Mouse (Mus musculus): Measurements from ENCODE around the gene Txn1. TPM values are rescaled to one million over a fixed set of nuclear protein-coding genes. Genes with fewer than 3 reads are reported as not detected.
A peak's percentile ranks its signal among the peaks of the same experiment; 100 is the strongest.

The Txn1 gene
- polyA plus RNA-seq, 1 experiment from 2014 or later: 284 TPM

DNA sequence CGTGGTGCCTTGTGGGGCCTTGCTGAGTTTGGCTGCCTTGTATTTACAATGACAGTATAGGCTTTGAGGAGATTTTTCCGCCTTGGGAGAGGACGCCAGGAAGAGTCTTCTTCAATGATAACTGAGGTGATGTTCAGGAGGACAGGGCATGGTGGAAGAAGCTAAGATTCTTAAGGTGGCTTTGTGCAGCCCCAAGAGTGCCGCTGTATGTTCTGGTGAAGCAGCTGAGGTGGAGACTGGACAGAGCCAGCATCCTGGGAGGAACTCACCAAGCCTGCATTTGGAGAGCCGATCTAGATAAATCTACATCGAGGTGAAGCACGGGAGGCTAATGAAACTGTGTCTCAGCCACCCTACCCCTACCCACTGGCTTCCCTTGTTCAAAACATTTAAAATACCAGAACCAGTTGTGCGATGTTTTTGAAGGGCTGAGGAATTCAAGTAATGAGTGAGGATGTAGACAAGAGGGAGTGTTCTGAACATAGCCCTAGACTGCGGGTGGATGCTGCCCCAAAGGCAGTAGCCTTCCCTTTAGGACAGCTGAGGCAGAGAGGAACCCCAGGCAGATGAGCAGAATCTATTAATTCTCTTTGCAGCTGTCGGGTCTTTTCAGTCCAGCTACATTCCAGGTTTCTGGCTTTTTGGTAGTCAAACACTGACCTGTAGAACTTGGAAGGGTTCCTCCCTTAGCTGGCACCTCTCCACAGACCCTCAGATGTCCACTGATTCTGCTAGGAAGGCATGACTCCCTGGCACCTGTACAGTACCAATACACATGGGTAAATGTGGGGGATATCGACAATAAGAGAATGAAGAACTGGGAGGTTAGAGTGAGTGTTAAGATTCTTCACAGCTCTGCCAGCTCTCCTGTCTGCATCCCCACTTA, 1.2 kb upstream of the Txn1 start:
- Histone ChIP-seq H3K4me2 (peak overlapping the region; percentile 75), H3K4me1 (replicated peaks) (peaks cover 29% of the 10 kb centered on the region), H3K9ac (peak overlapping the region; percentile 58; the same call in 1 of the 2 replicates), H3K27me3 (no peaks in the 10 kb centered on the region), H3K9me3 (replicated peaks) (no peaks in the 10 kb centered on the region), H3K27ac (peak overlapping the region; percentile 98), H3K36me3 (no peaks in the 10 kb centered on the region), H3K4me3 (peak overlapping the region; percentile 80)
- no peak for ATAC-seq (replicated peaks; ENCODE audit: insufficient number of reproducible peaks, insufficient read depth, low FRiP score, low read depth)
- WGBS: 40% methylated on average over 11 of the region's 11 CpGs

DNA sequence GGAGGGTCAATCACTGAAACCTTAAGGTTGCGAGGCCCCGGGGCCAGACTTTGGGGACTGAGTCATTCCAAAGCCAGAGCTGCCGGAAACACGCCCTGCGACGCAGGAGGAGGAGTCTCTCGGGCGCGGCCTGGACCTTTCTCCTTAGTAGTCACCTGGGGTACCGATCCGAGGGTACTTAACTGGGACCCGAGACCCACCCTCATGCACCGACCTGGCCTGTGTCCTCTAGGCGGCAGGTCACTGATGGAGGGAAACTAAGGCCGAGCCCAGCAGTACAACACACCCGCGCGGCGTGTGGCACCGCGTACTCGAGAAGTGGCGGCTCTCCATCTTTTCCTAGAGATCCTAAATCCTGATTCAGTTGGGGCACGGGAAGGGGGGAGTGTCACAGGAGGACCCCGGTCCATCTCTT, 660 bp downstream of the Txn1 start:
- WGBS: under 1% methylated on average over 25 of the region's 25 CpGs
- Histone ChIP-seq H3K36me3 (peaks cover 14% of the 10 kb centered on the region), H3K9ac (peak overlapping the region; percentile 85), H3K9me3 (replicated peaks) (no peaks in the 10 kb centered on the region), H3K4me1 (replicated peaks) (peaks cover 29% of the 10 kb centered on the region), H3K27ac (peak overlapping the region; percentile 98), H3K4me2 (peak overlapping the region; percentile 75), H3K27me3 (no peaks in the 10 kb centered on the region), H3K4me3 (peak overlapping the region; percentile 80)
- peak; percentile 8; the same call in 1 of the 2 replicates for ATAC-seq (replicated peaks; ENCODE audit: insufficient number of reproducible peaks, insufficient read depth, low FRiP score, low read depth)

DNA sequence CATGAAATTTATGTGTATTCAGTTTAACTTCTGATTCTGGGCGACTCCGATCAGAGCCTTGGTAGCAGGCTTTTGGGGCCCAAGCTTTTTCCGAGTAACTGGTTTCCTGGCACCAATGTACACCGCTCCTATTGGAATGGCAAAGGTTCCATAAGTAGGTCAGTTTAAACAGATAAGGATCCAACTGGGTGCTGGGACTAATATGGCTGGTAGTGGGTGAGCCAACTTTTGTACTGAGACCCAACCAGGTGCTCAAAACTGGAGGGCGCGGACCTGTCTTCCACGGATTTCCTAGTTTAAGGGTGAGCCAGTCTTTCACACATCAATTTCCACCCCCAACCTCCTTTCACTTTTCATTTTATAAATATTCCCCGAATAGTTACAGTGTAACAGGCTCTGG, 1.2 kb downstream of the Txn1 start:
- peaks cover 20% of the 10 kb centered on the region for H3K36me3 ChIP-seq
- peak overlapping the region; percentile 75 for H3K4me2 ChIP-seq
- WGBS: 73% methylated on average over 8 of the region's 8 CpGs
- no peaks in the 10 kb centered on the region for H3K27me3 ChIP-seq
- no peak for ATAC-seq (replicated peaks; ENCODE audit: insufficient number of reproducible peaks, insufficient read depth, low FRiP score, low read depth)
- no peaks in the 10 kb centered on the region for H3K9me3 ChIP-seq (replicated peaks)
- H3K4me3 ChIP-seq: peak overlapping the region; percentile 80
- H3K4me1 ChIP-seq (replicated peaks): peaks cover 29% of the 10 kb centered on the region
- peak overlapping the region; percentile 85 for H3K9ac ChIP-seq
- H3K27ac ChIP-seq: peak overlapping the region; percentile 98; the same call in 1 of the 2 replicates

DNA sequence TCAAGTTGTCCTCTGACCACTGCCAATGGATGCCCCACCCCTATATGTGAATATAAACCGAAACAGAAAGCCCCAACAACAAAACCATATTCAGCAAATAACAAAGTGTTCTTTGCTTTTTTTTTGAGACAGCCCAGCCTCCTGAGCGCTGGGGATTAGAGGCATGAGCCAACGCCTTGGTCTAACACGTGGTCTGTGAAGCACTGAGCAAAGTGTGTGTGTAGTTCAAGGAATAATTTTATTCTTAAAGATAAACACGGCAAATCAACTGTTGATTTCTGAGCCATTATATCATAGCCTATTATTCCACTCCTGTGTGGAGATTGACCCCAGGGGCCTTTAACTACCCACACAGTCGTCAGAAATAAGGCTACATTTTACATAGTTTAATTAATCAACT, 1.6 kb downstream of the Txn1 start:
- no peak overlapping the region for H3K9ac ChIP-seq
- no peak for ATAC-seq (replicated peaks; ENCODE audit: insufficient number of reproducible peaks, insufficient read depth, low FRiP score, low read depth)
- H3K27ac ChIP-seq: 0 out of 2 replicates have a peak overlapping the region, but pooled peaks have one; percentile 98
- peak overlapping the region; percentile 80 for H3K4me3 ChIP-seq
- H3K9me3 ChIP-seq (replicated peaks): no peaks in the 10 kb centered on the region
- no peaks in the 10 kb centered on the region for H3K27me3 ChIP-seq
- peaks cover 29% of the 10 kb centered on the region for H3K4me1 ChIP-seq (replicated peaks)
- peaks cover 23% of the 10 kb centered on the region for H3K36me3 ChIP-seq
- WGBS: 77% methylated on average over 6 of the region's 6 CpGs
- peak overlapping the region; percentile 75 for H3K4me2 ChIP-seq

DNA sequence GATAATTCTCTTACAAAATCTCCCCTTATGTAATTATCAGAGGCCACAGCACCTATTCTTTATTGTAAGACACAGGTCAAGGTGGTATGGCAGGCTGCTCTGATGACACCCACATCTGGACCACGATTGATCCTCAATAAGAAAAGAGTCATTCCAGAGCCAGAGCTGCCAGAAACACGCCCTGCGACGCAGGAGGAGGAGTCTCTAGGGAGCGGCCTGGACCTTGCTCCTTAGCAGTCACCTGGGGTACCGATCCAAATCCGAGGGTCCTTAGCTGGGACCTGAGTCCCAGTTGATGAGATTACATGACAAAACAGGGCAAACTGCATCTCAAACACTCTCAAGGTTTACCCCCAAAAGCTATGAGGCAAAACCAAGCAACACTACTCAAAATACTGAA, 2.4 kb downstream of the Txn1 start:
- H3K27me3 ChIP-seq: no peaks in the 10 kb centered on the region
- peaks cover 29% of the 10 kb centered on the region for H3K4me1 ChIP-seq (replicated peaks)
- no peaks in the 10 kb centered on the region for H3K9me3 ChIP-seq (replicated peaks)
- H3K36me3 ChIP-seq: peaks cover 26% of the 10 kb centered on the region
- no peak overlapping the region for H3K4me3 ChIP-seq
- no peak for ATAC-seq (replicated peaks; ENCODE audit: insufficient number of reproducible peaks, insufficient read depth, low FRiP score, low read depth)
- no peak overlapping the region for H3K9ac ChIP-seq
- H3K27ac ChIP-seq: no peak overlapping the region
- 87% methylated on average over 7 of the region's 7 CpGs for WGBS
- H3K4me2 ChIP-seq: no peak overlapping the region

DNA sequence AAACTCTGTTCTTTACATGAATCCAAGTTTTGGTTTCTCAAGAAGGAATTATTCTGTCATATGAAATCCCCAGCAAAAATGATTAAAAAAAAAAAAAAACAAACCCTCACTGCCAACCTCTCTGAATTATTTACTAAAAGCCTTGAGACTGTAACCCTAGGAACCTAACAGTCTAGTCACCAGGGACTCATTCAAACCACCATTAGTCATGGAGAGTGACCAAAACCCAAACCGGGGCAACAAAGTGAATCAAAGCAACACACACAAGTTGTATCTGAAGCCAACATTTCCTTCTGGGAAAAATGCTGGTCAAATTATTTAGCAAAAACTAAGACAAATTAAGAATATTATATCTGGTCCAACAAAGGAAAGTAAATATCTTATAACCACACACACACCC, 3.3 kb downstream of the Txn1 start:
- H3K4me1 ChIP-seq (replicated peaks): peaks cover 27% of the 10 kb centered on the region
- no peak overlapping the region for H3K9ac ChIP-seq
- no peak overlapping the region for H3K4me2 ChIP-seq
- H3K36me3 ChIP-seq: peaks cover 35% of the 10 kb centered on the region
- H3K9me3 ChIP-seq (replicated peaks): no peaks in the 10 kb centered on the region
- WGBS: 95% methylated on average over 1 of the region's 1 CpGs
- ATAC-seq (replicated peaks; ENCODE audit: insufficient number of reproducible peaks, insufficient read depth, low FRiP score, low read depth): no peak
- no peaks in the 10 kb centered on the region for H3K27me3 ChIP-seq
- H3K4me3 ChIP-seq: no peak overlapping the region
- no peak overlapping the region for H3K27ac ChIP-seq

DNA sequence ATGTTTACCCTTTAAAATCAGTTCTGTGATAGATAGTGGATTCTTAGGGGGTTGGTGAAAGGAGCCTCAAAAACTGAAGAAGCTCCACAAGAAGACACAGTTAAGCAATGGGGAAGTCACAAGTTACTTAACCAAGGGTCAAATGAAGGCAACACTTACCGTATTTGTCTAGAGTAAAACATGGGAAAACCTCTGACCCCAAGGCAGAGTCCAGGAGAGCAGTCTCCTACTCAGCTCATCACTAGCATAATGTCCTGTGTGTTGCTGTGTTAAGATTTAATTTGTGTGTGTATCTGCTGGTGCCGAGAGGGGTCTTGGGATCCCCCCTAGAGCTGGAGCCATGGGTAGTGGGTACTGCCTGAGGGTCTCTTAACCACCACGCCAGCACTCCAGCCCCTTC, 3.8 kb downstream of the Txn1 start:
- peaks cover 40% of the 10 kb centered on the region for H3K36me3 ChIP-seq
- WGBS: 93% methylated on average over 3 of the region's 3 CpGs
- H3K4me2 ChIP-seq: no peak overlapping the region
- no peaks in the 10 kb centered on the region for H3K27me3 ChIP-seq
- H3K9me3 ChIP-seq (replicated peaks): no peaks in the 10 kb centered on the region
- peaks cover 23% of the 10 kb centered on the region for H3K4me1 ChIP-seq (replicated peaks)
- H3K27ac ChIP-seq: no peak overlapping the region
- no peak for ATAC-seq (replicated peaks; ENCODE audit: insufficient number of reproducible peaks, insufficient read depth, low FRiP score, low read depth)
- H3K4me3 ChIP-seq: no peak overlapping the region
- no peak overlapping the region for H3K9ac ChIP-seq

DNA sequence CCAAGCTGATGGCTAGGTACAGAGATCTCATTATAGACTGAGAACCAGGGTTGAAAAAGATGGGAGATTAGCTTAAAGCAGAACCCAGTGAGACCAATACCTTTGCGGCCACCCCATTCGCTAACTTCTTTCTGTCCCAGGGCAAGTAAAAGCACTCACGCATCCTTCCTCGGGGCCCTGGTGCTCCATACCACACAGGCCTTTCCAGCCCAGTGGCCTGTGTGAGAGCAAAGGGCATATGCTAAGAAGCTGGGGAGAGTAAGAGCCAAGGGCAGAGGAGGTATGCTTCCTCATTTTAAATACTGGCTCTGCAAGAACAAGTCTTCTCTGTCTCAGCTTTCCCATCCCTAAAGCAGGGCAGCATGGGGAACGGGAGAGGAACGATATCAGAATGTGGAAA, 6.3 kb downstream of the Txn1 start:
- no peaks in the 10 kb centered on the region for H3K27me3 ChIP-seq
- WGBS: 93% methylated on average over 6 of the region's 6 CpGs
- no peak for ATAC-seq (replicated peaks; ENCODE audit: insufficient number of reproducible peaks, insufficient read depth, low FRiP score, low read depth)
- H3K27ac ChIP-seq: no peak overlapping the region
- H3K36me3 ChIP-seq: peaks cover 57% of the 10 kb centered on the region
- H3K9me3 ChIP-seq (replicated peaks): no peaks in the 10 kb centered on the region
- H3K4me3 ChIP-seq: no peak overlapping the region
- no peak overlapping the region for H3K9ac ChIP-seq
- peaks cover 10% of the 10 kb centered on the region for H3K4me1 ChIP-seq (replicated peaks)
- no peak overlapping the region for H3K4me2 ChIP-seq

DNA sequence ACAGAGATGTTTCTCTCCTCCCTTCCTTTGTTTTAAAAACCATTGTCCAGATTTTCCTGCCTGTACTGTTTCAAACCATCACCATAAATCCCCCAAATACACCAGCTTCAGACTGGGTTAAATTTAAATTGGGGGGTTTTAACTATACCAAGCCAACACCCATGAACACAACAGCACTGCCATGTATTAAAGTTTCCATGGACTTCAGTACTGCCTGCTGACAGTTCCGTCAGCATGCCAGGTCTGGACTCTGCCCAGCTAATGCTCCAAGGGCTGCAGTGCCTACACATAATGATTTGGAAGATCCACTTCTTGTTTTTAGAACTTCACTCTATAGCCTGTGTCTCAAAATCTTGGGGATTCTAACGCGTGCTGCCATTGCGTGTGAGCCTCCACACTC, 8.7 kb downstream of the Txn1 start:
- ATAC-seq (replicated peaks; ENCODE audit: insufficient number of reproducible peaks, insufficient read depth, low FRiP score, low read depth): no peak
- Histone ChIP-seq H3K27me3 (no peaks in the 10 kb centered on the region), H3K27ac (no peak overlapping the region), H3K36me3 (peaks cover 72% of the 10 kb centered on the region), H3K9ac (no peak overlapping the region), H3K4me1 (replicated peaks) (no peaks in the 10 kb centered on the region), H3K4me2 (no peak overlapping the region), H3K4me3 (no peak overlapping the region), H3K9me3 (replicated peaks) (no peaks in the 10 kb centered on the region)
- WGBS: 90% methylated on average over 4 of the region's 4 CpGs

DNA sequence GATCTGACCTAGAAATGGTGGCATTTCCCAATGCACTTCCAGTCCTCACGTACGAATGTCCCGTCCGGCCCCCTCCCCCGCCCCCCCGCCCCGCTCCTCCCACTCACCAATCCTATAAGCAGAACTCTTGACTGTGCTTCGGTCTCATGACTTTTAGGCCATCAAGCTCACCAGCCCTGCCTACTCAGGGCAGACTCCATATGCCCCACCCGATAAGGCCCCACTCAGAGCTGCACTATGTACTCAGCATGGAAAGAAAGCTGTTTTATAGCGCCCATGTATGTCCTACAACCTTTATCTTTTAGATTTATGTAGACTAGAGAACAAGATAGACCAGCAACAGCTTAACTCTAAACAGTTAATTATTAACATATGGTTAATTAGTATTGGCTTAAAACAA, 9.2 kb downstream of the Txn1 start:
- Histone ChIP-seq H3K4me3 (no peak overlapping the region), H3K27ac (no peak overlapping the region), H3K4me1 (replicated peaks) (no peaks in the 10 kb centered on the region), H3K9ac (no peak overlapping the region), H3K4me2 (no peak overlapping the region), H3K9me3 (replicated peaks) (no peaks in the 10 kb centered on the region), H3K36me3 (peaks cover 72% of the 10 kb centered on the region), H3K27me3 (no peaks in the 10 kb centered on the region)
- no peak for ATAC-seq (replicated peaks; ENCODE audit: insufficient number of reproducible peaks, insufficient read depth, low FRiP score, low read depth)
- 82% methylated on average over 10 of the region's 10 CpGs for WGBS

DNA sequence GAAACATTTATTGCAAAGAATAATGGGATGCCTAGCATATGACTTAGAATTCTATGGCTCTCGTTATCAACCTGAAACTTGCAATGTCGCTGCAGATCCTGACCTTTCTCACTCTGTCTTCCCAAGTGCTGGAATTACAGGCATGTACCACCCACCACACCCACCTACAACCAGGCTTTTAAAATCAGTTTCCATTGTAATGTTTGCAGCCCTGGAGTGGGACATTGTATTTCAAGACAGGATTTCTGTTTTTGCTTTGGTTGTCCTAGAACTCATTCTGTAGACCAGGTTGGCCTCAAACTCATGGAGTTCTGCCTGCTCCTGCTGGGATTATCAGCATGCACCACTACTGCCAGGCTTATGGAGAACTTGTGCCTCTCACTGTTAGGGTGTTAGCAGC, 13.3 kb downstream of the Txn1 start:
- Histone ChIP-seq H3K36me3 (peaks cover 37% of the 10 kb centered on the region), H3K9me3 (replicated peaks) (no peaks in the 10 kb centered on the region), H3K27ac (no peak overlapping the region), H3K9ac (no peak overlapping the region), H3K4me3 (no peak overlapping the region), H3K4me2 (no peak overlapping the region), H3K4me1 (replicated peaks) (no peaks in the 10 kb centered on the region), H3K27me3 (no peaks in the 10 kb centered on the region)
- WGBS: 72% methylated on average over 2 of the region's 2 CpGs
- no peak for ATAC-seq (replicated peaks; ENCODE audit: insufficient number of reproducible peaks, insufficient read depth, low FRiP score, low read depth)

DNA sequence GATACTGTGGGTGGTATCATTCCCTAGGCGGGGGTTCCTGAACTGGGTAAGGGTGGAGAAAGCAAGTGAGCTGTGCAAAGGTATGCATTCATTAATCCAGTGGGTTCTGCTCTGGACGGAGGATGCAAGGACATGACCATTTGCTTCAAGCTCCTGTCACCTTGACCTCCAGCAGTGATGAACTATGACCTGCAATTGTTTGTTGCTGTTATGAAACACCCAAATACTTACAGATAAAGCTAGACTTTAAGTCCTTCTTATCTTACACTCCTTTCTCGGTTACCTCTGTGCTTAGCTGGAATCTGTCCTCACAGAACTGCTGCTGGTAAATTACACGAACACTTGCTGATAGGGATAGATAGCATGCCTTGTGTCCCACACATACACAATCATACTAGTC, 15.6 kb downstream of the Txn1 start:
- Histone ChIP-seq H3K9ac (no peak overlapping the region), H3K4me3 (no peak overlapping the region), H3K4me1 (replicated peaks) (no peaks in the 10 kb centered on the region), H3K36me3 (peaks cover 23% of the 10 kb centered on the region), H3K9me3 (replicated peaks) (no peaks in the 10 kb centered on the region), H3K4me2 (no peak overlapping the region), H3K27me3 (no peaks in the 10 kb centered on the region), H3K27ac (no peak overlapping the region)
- WGBS: 60% methylated on average over 4 of the region's 4 CpGs
- ATAC-seq (replicated peaks; ENCODE audit: insufficient number of reproducible peaks, insufficient read depth, low FRiP score, low read depth): no peak

Data from heart, embryonic 15.5 days (tissue).